Mouse (Mus musculus): Measurements from ENCODE around the gene Nrl. TPM values are rescaled to one million over a fixed set of nuclear protein-coding genes. Genes with fewer than 3 reads are reported as not detected.

The Nrl gene
- polyA plus RNA-seq, 1 experiment: not detected

DNA sequence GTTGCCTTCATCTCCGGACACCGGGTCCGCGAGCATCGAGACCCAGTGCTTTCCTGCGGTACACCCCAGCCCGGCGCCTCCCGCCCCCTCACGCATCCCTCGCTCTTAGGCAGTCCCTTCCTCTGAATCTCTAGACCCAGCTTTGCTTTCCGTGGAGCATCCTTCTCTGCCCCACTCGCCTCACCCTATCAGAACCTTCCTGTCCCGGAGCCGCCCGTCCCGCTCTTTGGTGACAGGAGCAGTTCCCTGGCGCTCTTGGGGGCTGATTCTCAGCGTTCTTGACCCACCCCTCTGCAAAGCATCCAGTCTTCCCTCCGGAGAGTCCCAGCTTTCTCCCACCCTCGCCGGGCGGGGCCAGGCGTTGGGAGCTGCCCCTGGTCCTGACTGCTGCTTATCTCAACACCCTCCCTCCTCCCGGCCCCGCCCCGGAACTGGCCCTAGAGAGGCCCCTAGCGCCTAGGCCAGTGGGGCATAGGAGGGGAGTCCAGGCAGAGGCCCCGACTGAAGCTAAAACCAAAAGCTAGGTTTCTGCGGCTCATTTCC is 33.4 kb downstream of the Nrl start:
- DNase-seq (ENCODE audit: low read depth, low spot score): no peak
- 2% methylated on average over 30 of the region's 30 CpGs for WGBS

DNA sequence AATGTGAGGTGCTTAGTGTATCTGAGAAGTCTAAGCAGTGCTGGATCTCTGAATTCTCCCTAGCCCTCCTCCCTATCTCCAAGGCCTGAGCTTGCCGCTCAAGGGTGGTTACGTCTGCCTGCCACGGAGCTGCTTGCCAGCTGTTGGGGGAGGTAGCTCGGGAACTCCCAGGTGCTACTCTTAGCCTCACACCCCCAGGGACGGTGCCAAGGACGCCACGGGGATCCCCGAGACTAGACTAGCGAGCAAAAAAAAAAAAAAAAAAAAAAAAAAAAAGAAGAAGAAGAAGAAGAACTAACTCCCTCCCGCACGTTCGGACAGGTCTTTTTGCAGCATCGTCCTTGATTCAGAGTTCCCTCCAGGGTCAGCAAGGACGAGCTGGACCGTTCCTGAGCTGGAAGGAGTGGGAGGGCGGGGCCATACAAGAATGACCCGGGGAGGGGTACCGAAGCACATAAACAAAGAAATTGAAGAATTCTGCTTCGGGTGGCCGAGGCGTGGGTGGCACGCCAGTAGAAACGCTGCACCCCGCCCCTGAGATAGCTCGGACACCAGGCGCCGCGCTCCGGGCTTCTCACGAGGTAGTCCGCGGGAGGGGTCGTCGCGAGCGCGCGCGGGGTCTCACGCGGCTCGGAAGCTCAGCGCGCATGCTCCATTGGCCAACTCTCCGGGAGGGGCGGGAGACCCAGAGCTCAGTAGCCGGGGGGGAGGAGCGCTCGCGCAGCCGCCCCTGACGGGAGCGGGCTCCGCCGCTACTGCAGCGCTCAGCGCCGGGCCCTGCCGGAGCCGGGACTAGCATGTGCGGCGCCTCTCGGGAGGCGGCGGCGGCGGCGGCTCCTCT is 34.2 kb downstream of the Nrl start, which contains the start of gene Carmil3:
TSS of gene Carmil3 (plus strand) at position 291 of the 841 bp plus-strand sequence.
- WGBS: 2% methylated on average over 67 of the region's 68 CpGs
- DNase-seq (ENCODE audit: low read depth, low spot score): no peak

DNA sequence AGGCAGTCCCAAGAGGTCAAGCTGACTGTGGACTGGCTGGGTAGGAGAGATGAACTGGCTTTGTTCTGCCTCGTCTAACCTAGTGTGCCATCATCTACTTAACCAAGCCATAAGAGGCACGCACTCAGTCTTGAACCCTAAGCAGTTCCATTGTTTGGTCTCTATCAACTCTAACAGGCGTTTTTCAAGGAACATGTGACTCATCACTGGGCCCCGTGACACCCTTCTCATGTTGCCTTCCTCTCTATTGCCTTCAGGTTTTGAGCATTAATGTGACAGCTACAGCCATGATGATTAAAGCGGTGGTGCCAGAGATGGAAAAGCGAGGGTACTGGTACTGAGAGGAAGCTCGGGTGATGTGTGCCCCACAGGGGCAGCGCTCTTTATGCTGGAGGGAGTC is 37.9 kb downstream of the Nrl start:
- WGBS: 85% methylated on average over 8 of the region's 8 CpGs
- no peak for DNase-seq (ENCODE audit: low read depth, low spot score)

DNA sequence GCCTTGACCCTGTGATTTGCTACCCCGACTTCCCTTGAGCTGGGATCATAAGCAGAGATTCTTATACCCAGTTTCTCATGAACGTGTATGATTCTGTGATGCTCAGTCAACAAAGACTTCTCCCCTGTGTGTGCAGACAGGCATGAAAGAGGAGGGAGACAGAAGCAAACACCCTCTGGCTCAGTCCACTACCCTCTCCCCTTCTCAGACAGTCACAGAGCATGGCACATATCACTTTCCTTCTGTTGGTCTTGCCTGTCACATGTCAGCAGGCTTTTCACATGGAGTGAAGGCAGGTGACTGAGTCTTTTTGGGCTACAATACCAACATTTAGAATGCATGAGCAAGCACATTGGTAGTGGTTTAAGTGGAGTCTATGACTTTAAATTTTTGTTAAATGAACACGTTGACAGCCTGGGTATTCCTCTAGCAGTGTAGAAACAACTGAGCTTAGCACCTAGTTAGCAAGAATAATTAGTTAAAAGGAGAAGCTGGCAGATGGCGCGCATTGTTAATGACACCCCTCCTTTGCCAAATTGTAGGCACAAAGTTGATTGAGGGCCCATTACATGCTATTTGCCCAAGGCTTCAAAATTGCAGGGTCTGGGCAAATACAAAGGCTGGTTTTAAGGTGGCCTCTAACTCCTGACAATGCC is 40.2 kb downstream of the Nrl start:
- 83% methylated on average over 5 of the region's 5 CpGs for WGBS
- no peak for DNase-seq (ENCODE audit: low read depth, low spot score)

DNA sequence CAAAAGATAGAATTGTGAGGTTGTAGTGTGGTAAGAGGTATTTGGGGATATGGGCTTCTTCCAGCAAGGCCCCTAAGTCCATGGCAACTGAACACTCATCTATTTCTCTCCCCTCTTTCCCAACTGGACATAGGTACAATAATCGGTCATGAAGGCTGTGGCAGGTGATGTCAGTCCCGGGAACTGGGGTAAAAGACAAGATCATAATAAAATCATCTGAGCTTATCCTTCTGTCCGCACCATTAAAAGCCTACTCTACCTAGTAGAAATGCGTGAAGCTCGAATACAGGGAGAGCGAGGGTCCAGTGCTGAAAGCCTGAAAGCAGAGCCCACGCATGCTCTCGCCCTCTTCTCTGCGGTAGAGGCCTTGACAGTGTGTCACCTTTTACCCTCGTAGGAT is 45.2 kb downstream of the Nrl start:
- 80% methylated on average over 10 of the region's 10 CpGs for WGBS
- no peak for DNase-seq (ENCODE audit: low read depth, low spot score)

DNA sequence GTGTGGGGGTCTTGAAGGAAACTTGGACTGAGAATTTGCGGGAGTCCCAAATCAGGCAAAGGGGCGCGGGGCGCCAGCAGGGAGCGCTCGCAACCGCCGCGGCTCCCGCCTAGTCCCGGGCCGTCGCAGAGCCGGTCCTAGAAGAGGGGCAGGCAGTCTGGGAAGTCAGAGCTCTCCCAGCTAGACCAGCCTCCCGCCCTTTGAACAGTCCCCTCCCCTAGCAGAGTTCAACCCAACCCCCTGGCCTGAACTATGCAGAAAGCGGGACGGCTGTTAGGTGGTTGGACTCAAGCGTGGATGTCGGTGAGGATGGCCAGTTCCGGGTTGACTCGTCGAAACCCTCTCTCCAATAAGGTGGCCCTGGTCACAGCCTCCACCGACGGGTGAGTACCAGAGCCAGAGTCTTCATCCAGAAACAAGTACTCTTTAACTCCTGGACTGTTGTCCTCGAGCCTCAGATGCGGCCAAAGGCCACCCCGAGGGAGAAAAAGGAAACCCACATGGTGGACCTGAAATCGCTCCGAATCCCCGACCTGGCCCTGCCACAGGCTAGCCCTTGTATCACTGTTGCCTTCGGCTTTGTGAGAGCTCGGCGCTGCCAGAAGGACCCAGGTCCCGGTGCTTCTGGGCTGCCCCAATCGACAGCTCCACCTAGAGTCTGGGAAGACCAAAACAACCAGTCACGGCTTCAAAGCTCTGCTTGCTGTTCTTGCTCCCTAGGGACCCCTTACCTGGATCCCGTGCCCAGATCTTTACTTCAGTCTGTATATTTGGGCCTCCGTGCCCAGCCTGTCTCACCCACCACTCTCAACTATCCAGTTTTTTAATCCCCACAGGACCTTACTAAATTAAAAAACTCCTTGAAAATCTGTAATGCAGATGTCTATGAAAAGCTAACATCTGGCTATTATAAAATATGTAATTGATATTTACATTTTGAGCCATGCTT is 45.9 kb downstream of the Nrl start, which contains the start of gene Dhrs4:
TSS of gene Dhrs4 (plus strand) at position 108 of the 949 bp plus-strand sequence.
- WGBS: under 1% methylated on average over 38 of the region's 38 CpGs
- DNase-seq (ENCODE audit: low read depth, low spot score): peak; percentile 63

DNA sequence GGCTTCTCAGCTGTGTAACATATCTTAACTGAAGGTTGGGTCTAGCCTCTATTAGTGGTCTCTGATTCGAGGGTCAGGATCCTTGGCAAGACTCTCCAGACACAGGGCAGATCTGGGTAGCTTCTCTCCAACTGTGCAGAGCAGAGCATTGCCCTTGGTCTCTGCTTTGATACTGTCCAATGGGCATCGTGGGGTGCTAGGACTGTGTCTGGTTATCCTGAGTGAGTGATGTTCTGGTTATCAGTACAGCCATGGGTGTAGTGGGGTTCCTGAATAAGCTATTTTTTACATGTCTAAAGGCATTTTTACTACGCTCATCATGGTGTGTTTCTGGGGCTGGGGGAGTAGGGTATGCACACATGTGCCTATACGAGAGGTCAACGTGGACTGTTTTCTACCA is 47.0 kb downstream of the Nrl start:
- WGBS: 86% methylated on average over 5 of the region's 5 CpGs

DNA sequence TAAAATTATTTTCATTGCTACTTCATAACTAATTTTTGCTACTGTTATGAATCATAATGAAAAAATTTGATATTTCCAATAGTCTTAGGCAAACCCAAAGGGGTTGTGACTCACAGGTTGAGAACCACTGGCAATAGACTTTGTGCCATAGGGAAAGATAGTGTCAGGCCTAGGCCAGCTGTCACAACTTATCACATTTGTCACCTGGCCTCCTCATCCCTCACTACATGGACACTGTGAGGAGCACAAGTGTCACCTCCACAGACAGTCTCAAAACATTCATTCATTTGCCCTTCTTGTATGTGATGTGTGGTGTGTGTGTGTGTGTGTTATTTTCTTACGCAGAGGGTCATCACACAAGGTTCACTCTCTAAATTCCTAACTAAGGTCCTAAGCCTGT is 47.4 kb downstream of the Nrl start:
- 100% methylated on average over 1 of the region's 1 CpGs for WGBS
- no peak for DNase-seq (ENCODE audit: low read depth, low spot score)

More for the DNA sequence above, 47.0 kb downstream of the Nrl start:
- no peak for DNase-seq (ENCODE audit: low read depth, low spot score)

DNA sequence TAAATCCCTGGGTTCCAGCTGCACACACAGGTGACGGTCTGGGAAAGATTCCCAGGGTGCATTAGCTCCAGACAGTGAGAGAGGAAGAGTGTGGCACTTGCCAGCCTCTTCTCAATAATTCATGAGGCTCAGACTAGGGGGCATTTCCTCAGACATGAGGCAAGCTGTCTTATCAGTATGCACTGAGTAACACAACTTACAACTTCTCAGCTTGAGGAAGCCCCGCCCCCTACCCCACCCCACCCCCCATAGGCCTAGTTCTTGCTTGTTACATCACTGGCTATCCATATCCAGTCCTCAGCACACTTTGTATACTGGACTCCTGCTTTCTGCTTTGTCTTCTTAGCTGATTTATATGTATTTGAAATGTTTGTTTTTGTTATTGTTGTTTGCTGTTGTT is 49.1 kb downstream of the Nrl start:
- 68% methylated on average over 2 of the region's 2 CpGs for WGBS
- DNase-seq (ENCODE audit: low read depth, low spot score): no peak

DNA sequence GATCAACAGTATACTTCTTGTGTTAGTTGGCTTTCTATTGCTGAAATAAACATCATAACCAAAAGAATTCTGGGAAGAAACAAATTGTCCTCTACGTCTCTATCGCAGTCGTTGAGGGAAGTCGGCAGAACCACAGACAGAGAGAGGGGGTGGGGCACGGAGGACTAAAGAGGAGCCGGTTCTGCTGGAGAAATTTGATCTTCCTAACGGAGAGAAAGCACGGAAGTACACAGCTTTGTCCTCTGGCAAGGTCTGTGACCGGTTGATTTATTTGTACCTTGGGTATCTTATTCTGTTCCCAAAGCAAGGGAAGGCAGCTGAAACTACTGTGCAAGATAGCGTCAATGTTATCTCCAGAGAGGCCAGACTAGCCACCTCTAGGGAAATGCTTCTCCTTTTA is 54.0 kb downstream of the Nrl start:
- no peak for DNase-seq (ENCODE audit: low read depth, low spot score)

DNA sequence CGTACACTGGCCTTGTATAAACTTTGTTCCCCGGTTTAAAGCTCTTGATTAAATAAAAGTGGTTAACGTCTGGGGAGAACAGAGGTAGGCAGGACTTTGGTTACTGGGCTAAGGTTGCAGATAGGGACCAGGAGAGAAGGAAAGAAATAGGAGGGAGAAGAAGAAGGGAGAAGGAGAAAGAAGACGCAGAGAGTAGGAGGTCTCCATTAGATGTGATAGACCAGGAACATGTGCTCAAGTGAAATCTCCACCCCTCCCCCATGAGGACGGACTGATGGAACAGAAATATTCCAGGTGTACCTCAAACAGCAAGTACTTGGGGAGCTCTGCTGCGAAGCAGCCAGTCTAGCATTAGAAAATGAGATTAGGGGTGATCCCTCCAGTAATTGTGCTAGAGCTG is 55.0 kb downstream of the Nrl start:
- 53% methylated on average over 6 of the region's 6 CpGs for WGBS
- DNase-seq (ENCODE audit: low read depth, low spot score): no peak

More for the DNA sequence above, 54.0 kb downstream of the Nrl start:
- 17% methylated on average over 10 of the region's 10 CpGs for WGBS

DNA sequence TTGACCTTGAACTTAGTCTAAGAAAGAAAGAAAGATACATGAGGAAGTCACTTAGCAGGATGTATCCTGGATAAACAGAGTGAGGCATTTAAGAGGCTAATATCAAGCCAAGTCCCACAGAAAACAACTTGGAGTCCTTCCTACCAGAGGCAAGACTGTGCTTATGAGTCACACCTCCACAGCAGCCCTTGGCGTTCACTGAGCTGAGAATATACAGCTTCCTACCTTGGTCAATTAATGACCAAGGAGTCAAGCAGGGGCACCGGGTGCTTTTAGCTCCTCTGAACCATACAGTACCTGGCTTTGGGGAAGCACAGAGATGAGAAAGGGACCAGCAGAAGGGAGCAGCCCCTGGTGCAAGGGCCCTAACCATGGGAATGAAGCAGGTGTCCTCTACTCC is 55.7 kb downstream of the Nrl start:
- DNase-seq (ENCODE audit: low read depth, low spot score): no peak
- 20% methylated on average over 2 of the region's 2 CpGs for WGBS

Other genes with a start within 250 kb of the Nrl start
- 47.7 and 70.7 TPM in 2 replicates for gene Dhrs4, start 46.2 kb downstream of the Nrl start, polyA plus RNA-seq (2012; rRNA removed)
- 1.3 and 1.6 TPM in 2 replicates for gene Carmil3, start 34.3 kb downstream of the Nrl start, polyA plus RNA-seq (2012; rRNA removed)
- gene Cpne6, start 14.5 kb downstream of the Nrl start, polyA plus RNA-seq (2012; rRNA removed): 0.10 and 0.15 TPM in 2 replicates
- 30.9 and 33.5 TPM in 2 replicates for gene Pck2, start 15.3 kb upstream of the Nrl start, polyA plus RNA-seq (2012; rRNA removed)
- gene Dcaf11, start 35.0 kb upstream of the Nrl start, polyA plus RNA-seq (2012; rRNA removed): 112 and 152 TPM in 2 replicates
- gene A730061H03Rik, start 35.4 kb upstream of the Nrl start, polyA plus RNA-seq (2012; rRNA removed): 0.25 and 0.82 TPM in 2 replicates
- gene Fitm1, start 50.6 kb upstream of the Nrl start, polyA plus RNA-seq (2012; rRNA removed): 0.11 and 0.12 TPM in 2 replicates
- 250 and 259 TPM in 2 replicates for gene Psme1, start 53.1 kb upstream of the Nrl start, polyA plus RNA-seq (2012; rRNA removed)
- 10.1 and 16.2 TPM in 2 replicates for gene Emc9, start 60.3 kb upstream of the Nrl start, polyA plus RNA-seq (2012; rRNA removed)
- gene Psme2, start 66.1 kb upstream of the Nrl start, polyA plus RNA-seq (2012; rRNA removed): 357 and 385 TPM in 2 replicates
- gene Rnf31, start 66.7 kb upstream of the Nrl start, polyA plus RNA-seq (2012; rRNA removed): 32.1 and 48.2 TPM in 2 replicates
- 38.5 and 55.1 TPM in 2 replicates for gene Irf9, start 78.6 kb upstream of the Nrl start, polyA plus RNA-seq (2012; rRNA removed)
- 1.3 and 4.7 TPM in 2 replicates for gene Rec8, start 93.1 kb upstream of the Nrl start, polyA plus RNA-seq (2012; rRNA removed)
- 39.2 and 46.0 TPM in 2 replicates for gene Ipo4, start 111.0 kb upstream of the Nrl start, polyA plus RNA-seq (2012; rRNA removed)
- gene Gm49378, start 112.9 kb upstream of the Nrl start, polyA plus RNA-seq (2012; rRNA removed): 2.2 and 2.3 TPM in 2 replicates
- 96.9 and 108 TPM in 2 replicates for gene Tm9sf1, start 118.8 kb upstream of the Nrl start, polyA plus RNA-seq (2012; rRNA removed)
- 1.4 and 2.1 TPM in 2 replicates for gene Tssk4, start 125.2 kb upstream of the Nrl start, polyA plus RNA-seq (2012; rRNA removed)
- 44.6 and 50.6 TPM in 2 replicates for gene Mdp1, start 135.5 kb upstream of the Nrl start, polyA plus RNA-seq (2012; rRNA removed)
- 17.8 and 18.8 TPM in 2 replicates for gene Gmpr2, start 147.0 kb upstream of the Nrl start, polyA plus RNA-seq (2012; rRNA removed)
- 329 and 342 TPM in 2 replicates for gene Nedd8, start 147.1 kb upstream of the Nrl start, polyA plus RNA-seq (2012; rRNA removed)
- 16.5 and 22.5 TPM in 2 replicates for gene Tinf2, start 156.8 kb upstream of the Nrl start, polyA plus RNA-seq (2012; rRNA removed)
- 1.0 and 1.1 TPM in 2 replicates for gene Tgm1, start 188.9 kb upstream of the Nrl start, polyA plus RNA-seq (2012; rRNA removed)
- gene Rabggta, start 197.3 kb upstream of the Nrl start, polyA plus RNA-seq (2012; rRNA removed): 34.3 and 42.9 TPM in 2 replicates
- gene Dhrs1, start 220.7 kb upstream of the Nrl start, polyA plus RNA-seq (2012; rRNA removed): 78.0 and 141 TPM in 2 replicates
- 16.0 and 21.7 TPM in 2 replicates for gene Nop9, start 220.7 kb upstream of the Nrl start, polyA plus RNA-seq (2012; rRNA removed)
- 335 and 566 TPM in 2 replicates for gene Cideb, start 233.5 kb upstream of the Nrl start, polyA plus RNA-seq (2012; rRNA removed)
- gene Ltb4r2, start 236.4 kb upstream of the Nrl start, polyA plus RNA-seq (2012; rRNA removed): 3.5 and 11.3 TPM in 2 replicates
- gene Ltb4r1, start 241.0 kb upstream of the Nrl start, polyA plus RNA-seq (2012; rRNA removed): 4.9 and 8.2 TPM in 2 replicates